Mouse (Mus musculus) C2C12 (cell line): ENCODE measurements around the gene Map4.

Experiments
- CEBPB ChIP-seq: IDR thresholded peaks from one replicate; pipeline ENCODE4 v1.6.1; 2011; ENCODE audit warnings: low read depth, mild to moderate bottlenecking, control low read depth, moderate library complexity
- CTCF ChIP-seq: IDR thresholded peaks from one replicate; pipeline ENCODE4 v1.5.1; 2011; ENCODE audit not compliant: control insufficient read depth, insufficient read depth, insufficient read length
- MYOD1 ChIP-seq: IDR thresholded peaks from one replicate; pipeline ENCODE4 v1.6.1; 2011; ENCODE audit warnings: low read depth; ENCODE audit not compliant: control insufficient read depth, insufficient read length
- MYOG ChIP-seq: IDR thresholded peaks from one replicate; pipeline ENCODE4 v1.6.1; 2011; ENCODE audit not compliant: control insufficient read depth, insufficient read length; ENCODE audit errors: extremely low read depth
- USF1 ChIP-seq: IDR thresholded peaks from one replicate; pipeline ENCODE4 v1.6.1; 2011; ENCODE audit warnings: low read depth, mild to moderate bottlenecking, control low read depth, moderate library complexity

DNA sequence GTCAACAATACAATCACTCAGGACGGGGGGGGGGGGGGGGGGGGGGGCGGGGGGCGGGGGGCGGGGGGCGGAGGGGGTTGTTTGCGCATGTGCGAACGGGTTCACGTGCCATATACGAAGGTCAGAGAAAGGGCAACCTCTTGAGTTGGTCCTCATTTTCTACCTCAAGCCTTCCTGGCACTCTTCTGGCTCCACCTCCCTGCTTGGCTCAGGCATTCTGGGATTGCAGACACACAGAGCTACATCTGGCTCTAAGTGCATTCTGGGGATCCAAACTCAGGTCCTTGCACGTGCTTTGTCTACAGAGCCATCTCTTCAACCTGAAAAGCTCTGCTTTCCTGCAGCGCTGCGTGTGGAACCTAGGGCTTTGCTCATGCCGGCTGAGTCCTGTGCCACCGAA lies 31.9 kb upstream of the Map4 start:
- TF ChIP-seq CTCF (no peak), CEBPB (no peak), USF1 (no peak), MYOG (no peak), MYOD1 (no peak)
